In the genomic region with DNA sequence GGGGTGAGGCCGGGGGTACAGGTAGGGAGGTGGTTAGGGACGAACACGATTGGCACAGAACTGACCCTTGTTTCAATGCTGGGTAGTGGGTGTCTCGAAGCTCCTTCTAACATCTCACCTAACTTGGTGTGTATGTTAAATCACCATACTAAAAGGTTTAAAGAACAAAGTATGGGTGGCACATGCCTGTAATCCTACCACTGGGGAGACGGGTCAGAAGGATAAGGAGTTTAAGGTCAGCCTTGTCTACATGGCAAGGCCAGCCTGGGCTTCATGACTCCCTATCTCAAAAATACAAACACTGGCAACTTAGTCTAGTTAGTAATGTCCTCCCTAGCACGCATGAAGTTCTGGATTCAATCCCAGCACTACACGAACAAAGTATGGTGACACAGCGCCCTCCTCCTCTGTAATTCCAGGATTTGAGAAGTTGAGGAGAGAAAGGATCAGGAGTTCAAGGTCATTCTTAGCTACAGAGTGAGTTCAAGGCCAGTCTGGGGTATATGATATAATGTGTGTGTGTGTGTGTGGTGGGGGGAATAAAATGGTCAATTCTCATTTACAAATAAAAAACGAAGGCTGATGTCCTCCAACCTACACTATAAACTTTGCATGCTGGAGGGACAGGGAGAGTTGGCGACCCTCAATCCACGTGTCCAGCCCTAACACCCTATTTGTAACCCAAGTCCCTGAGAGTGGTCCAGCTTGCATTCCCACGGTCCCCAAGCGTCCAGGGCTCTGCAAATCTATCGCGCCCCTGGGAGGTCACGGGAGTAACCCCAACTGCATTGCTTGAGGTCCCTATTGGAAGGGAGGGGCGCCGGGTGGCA, we compare ENCODE assay signal across 8 mouse cellular contexts. TPM values are rescaled to one million over a fixed set of nuclear protein-coding genes. Genes with fewer than 3 reads are reported as not detected.
DNase-seq lines count a peak whose midpoint lies in the region; ATAC-seq and TF ChIP-seq lines count a peak whose summit lies in the region.

No protein-coding gene starts in this region.

- peak; percentile 39; the same call in 1 of the 2 replicates for TF ChIP-seq CTCF in kidney, adult 2 months (conservative IDR thresholded peaks at IDR 0.05; ENCODE audit: insufficient read depth, insufficient read length, low read depth, low read length)
- TF ChIP-seq CTCF in bone marrow, adult 2 months (IDR thresholded peaks at IDR 0.05; ENCODE audit: control insufficient read depth, insufficient read depth, low read length), result no peak
- TF ChIP-seq CTCF in stomach, postnatal 0 days (IDR thresholded peaks at IDR 0.05; ENCODE audit: low read depth), result peak; percentile 59

- H3K4me1 ChIP-seq in kidney, adult 2 months (ENCODE audit: control insufficient read depth, insufficient read depth, low read length), result peaks cover 23% of the 10 kb centered on the region
- peaks cover 3% of the 10 kb centered on the region; the same call in 1 of the 2 replicates for H3K4me1 ChIP-seq in bone marrow, adult 2 months (ENCODE audit: control insufficient read depth, insufficient read depth, low read length)
- peaks cover 43% of the 10 kb centered on the region for H3K4me1 ChIP-seq in hindbrain, embryonic 12.5 days
- peaks cover 53% of the 10 kb centered on the region for H3K4me1 ChIP-seq in liver, embryonic 15.5 days (replicated peaks)
- no peaks in the 10 kb centered on the region for H3K4me1 ChIP-seq in stomach, postnatal 0 days (replicated peaks; ENCODE audit: control insufficient read depth, insufficient read depth)

- DNase-seq in kidney, adult 2 months, result peak; percentile 73
- no peak for DNase-seq in kidney, adult 18-20 months
- DNase-seq in stomach, postnatal 0 days (ENCODE audit: low spot score), result no peak
- no peak for DNase-seq in right cerebral cortex, postnatal 4 days
- no peak for DNase-seq in B cell, adult 2 months

- H3K27me3 ChIP-seq in kidney, adult 2 months (replicated peaks; ENCODE audit: control insufficient read depth, insufficient read depth, low read length), result no peaks in the 10 kb centered on the region
- H3K27me3 ChIP-seq in hindbrain, embryonic 12.5 days, result no peaks in the 10 kb centered on the region
- H3K27me3 ChIP-seq in liver, embryonic 15.5 days, result no peaks in the 10 kb centered on the region
- H3K27me3 ChIP-seq in stomach, postnatal 0 days (ENCODE audit: control insufficient read depth, insufficient read depth, low read length), result no peaks in the 10 kb centered on the region

- 26% methylated on average over 18 of the region's 18 CpGs for WGBS in kidney, adult 2 months
- WGBS in bone marrow, adult 2 months, result 30% methylated on average over 18 of the region's 18 CpGs
- 39% methylated on average over 18 of the region's 18 CpGs for WGBS in hindbrain, embryonic 12.5 days
- 25% methylated on average over 18 of the region's 18 CpGs for WGBS in liver, embryonic 15.5 days (ENCODE audit: insufficient replicate concordance)
- 25% methylated on average over 18 of the region's 18 CpGs for WGBS in stomach, postnatal 0 days

- H3K4me3 ChIP-seq in kidney, adult 2 months (ENCODE audit: insufficient read depth, low read depth, low read length), result peak overlapping the region; percentile 74
- H3K4me3 ChIP-seq in bone marrow, adult 2 months (replicated peaks; ENCODE audit: control insufficient read depth, low read depth, low read length), result peak overlapping the region; percentile 91
- H3K4me3 ChIP-seq in hindbrain, embryonic 12.5 days, result peak overlapping the region; percentile 80
- peak overlapping the region; percentile 84 for H3K4me3 ChIP-seq in liver, embryonic 15.5 days (replicated peaks)
- H3K4me3 ChIP-seq in stomach, postnatal 0 days (ENCODE audit: low read depth, low read length), result peak overlapping the region; percentile 73

- H3K27ac ChIP-seq in kidney, adult 2 months (ENCODE audit: insufficient read depth, low read depth, low read length), result peak overlapping the region; percentile 96
- H3K27ac ChIP-seq in bone marrow, adult 2 months (ENCODE audit: control insufficient read depth, insufficient read depth, low read depth, low read length, poor library complexity), result peak overlapping the region; percentile 84; the same call in 1 of the 2 replicates
- peak overlapping the region; percentile 81 for H3K27ac ChIP-seq in hindbrain, embryonic 12.5 days
- H3K27ac ChIP-seq in liver, embryonic 15.5 days (replicated peaks), result peak overlapping the region; percentile 81
- peak overlapping the region; percentile 89 for H3K27ac ChIP-seq in stomach, postnatal 0 days (replicated peaks)

- peak overlapping the region; percentile 80 for H3K9ac ChIP-seq in hindbrain, embryonic 12.5 days
- peak overlapping the region; percentile 78 for H3K9ac ChIP-seq in liver, embryonic 15.5 days
- H3K9ac ChIP-seq in stomach, postnatal 0 days (ENCODE audit: low read length), result peak overlapping the region; percentile 82

- TF ChIP-seq EP300 in stomach, postnatal 0 days (optimal IDR thresholded peaks at IDR 0.05), result no peak

- no peak for TF ChIP-seq POLR2A in kidney, adult 2 months (IDR thresholded peaks at IDR 0.05; ENCODE audit: low read depth, low read length)
- no peak for TF ChIP-seq POLR2A in bone marrow, adult 2 months (IDR thresholded peaks at IDR 0.05; ENCODE audit: borderline replicate concordance, control insufficient read depth, low read depth, low read length)

- peak overlapping the region; percentile 90 for H3K4me2 ChIP-seq in hindbrain, embryonic 12.5 days (replicated peaks)
- H3K4me2 ChIP-seq in liver, embryonic 15.5 days, result peak overlapping the region; percentile 99
- H3K4me2 ChIP-seq in stomach, postnatal 0 days (replicated peaks; ENCODE audit: low read depth), result peak overlapping the region; percentile 95

- no peaks in the 10 kb centered on the region for H3K9me3 ChIP-seq in hindbrain, embryonic 12.5 days (replicated peaks)
- no peaks in the 10 kb centered on the region for H3K9me3 ChIP-seq in liver, embryonic 15.5 days (replicated peaks)
- H3K9me3 ChIP-seq in stomach, postnatal 0 days (ENCODE audit: control insufficient read depth, low read length), result no peaks in the 10 kb centered on the region

- no peaks in the 10 kb centered on the region for H3K36me3 ChIP-seq in kidney, adult 2 months (ENCODE audit: control insufficient read depth, insufficient read depth, low read length)
- H3K36me3 ChIP-seq in hindbrain, embryonic 12.5 days, result 0 out of 2 replicates have a peak, but pooled peaks cover under 1% of the 10 kb centered on the region
- H3K36me3 ChIP-seq in liver, embryonic 15.5 days (replicated peaks), result no peaks in the 10 kb centered on the region
- H3K36me3 ChIP-seq in stomach, postnatal 0 days (ENCODE audit: control insufficient read depth, insufficient read depth, low read length), result no peaks in the 10 kb centered on the region

- ATAC-seq in hindbrain, embryonic 12.5 days (ENCODE audit: low FRiP score), result no peak
- no peak for ATAC-seq in liver, embryonic 15.5 days (ENCODE audit: insufficient read depth)
- no peak for ATAC-seq in stomach, postnatal 0 days (ENCODE audit: low FRiP score, low TSS enrichment)

RNA-seq across cellular contexts. Expression of a gene that starts 0.9 kb away (rescaled TPM):
- polyA plus RNA-seq in kidney, adult 2 months (2012; rRNA removed), result 122 and 136 TPM in 2 replicates
- polyA plus RNA-seq in bone marrow, adult 2 months (2011; ENCODE audit: insufficient read depth, insufficient read length, low replicate concordance, missing spikeins), result 12.3 and 15.8 TPM in 2 replicates
- polyA plus RNA-seq in hindbrain, embryonic 12.5 days (2016; fragmentation: Nextera tagmentation; extraction: Ambion mirVana), result 57.8 and 60.5 TPM in 2 replicates
- polyA plus RNA-seq in liver, embryonic 15.5 days (2015; fragmentation: Nextera tagmentation; extraction: Ambion mirVana), result 14.1 and 18.9 TPM in 2 replicates
- 19.6 and 24.8 TPM in 2 replicates for polyA plus RNA-seq in stomach, postnatal 0 days (2015; fragmentation: Nextera tagmentation; extraction: Ambion mirVana)
